Mouse (Mus musculus) heart, adult 2 months (tissue): ENCODE data around the gene Gtf3c5.

Experiments
- CTCF ChIP-seq: fragments of 200-600 bp; IDR thresholded peaks from 2 replicates; pipeline ENCODE4 v1.8.1; 2022; ENCODE audit warnings: antibody characterized with exemption, mild to moderate bottlenecking, moderate library complexity
- POLR2A ChIP-seq: fragments of 200-500 bp; IDR thresholded peaks from 2 replicates; pipeline ENCODE4 v1.6.1; 2011; ENCODE audit warnings: mild to moderate bottlenecking, low read depth, low read length, control low read depth; ENCODE audit not compliant: insufficient read depth

DNA sequence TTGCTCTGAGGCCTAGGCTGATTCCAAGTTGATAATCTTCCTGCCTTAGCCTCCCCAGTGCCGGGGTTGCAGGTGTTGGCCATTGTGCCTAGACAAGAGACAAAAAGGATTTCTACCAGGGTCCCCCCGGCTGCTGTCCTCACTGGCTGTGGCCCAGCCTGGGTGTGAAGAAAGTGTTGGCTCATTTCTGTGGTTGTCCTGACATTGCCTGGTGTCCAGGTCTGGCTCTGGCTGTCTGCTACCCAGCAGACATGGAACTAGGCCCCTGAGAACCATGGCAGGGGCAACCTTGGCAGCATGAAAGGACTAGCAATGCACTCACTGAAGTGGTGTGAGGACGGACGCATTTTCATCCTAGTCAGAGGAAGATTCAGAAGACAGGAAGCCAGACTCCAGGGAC is 53.7 kb downstream of the Gtf3c5 start:
- TF ChIP-seq POLR2A = no peak
- TF ChIP-seq CTCF = no peak
